ENCODE assay signal across 7 mouse cellular contexts in genomic region chr8:125474876-125475275, GRCm38 (mm10).
DNase-seq lines count a peak whose midpoint lies in the region; ATAC-seq and TF ChIP-seq lines count a peak whose summit lies in the region.

No protein-coding gene starts in this region.

- H3K27me3 ChIP-seq in midbrain, postnatal 0 days (ENCODE audit: insufficient read depth, low read length) = no peaks in the 10 kb centered on the region
- H3K27me3 ChIP-seq in midbrain, embryonic 15.5 days (replicated peaks) = no peaks in the 10 kb centered on the region

- no peak overlapping the region for H3K27ac ChIP-seq in midbrain, postnatal 0 days (ENCODE audit: low read depth, low read length)
- H3K27ac ChIP-seq in midbrain, embryonic 15.5 days = no peak overlapping the region

- WGBS in midbrain, postnatal 0 days = 65% methylated on average over 12 of the region's 12 CpGs
- WGBS in midbrain, embryonic 15.5 days = 64% methylated on average over 12 of the region's 12 CpGs

- no peak overlapping the region for H3K4me3 ChIP-seq in midbrain, postnatal 0 days (ENCODE audit: low read depth, low read length)
- H3K4me3 ChIP-seq in midbrain, embryonic 15.5 days = no peak overlapping the region

- H3K4me2 ChIP-seq in midbrain, postnatal 0 days (ENCODE audit: low read depth, low read length, poor library complexity, severe bottlenecking) = no peak overlapping the region
- no peak overlapping the region for H3K4me2 ChIP-seq in midbrain, embryonic 15.5 days

- H3K9ac ChIP-seq in midbrain, postnatal 0 days (replicated peaks; ENCODE audit: low read length, poor library complexity, severe bottlenecking) = no peak overlapping the region
- H3K9ac ChIP-seq in midbrain, embryonic 15.5 days = no peak overlapping the region

- DNase-seq in midbrain, postnatal 0 days (ENCODE audit: low spot score) = peak; percentile 82
- peak; percentile 74 for DNase-seq in cerebellum, adult 9-11 months
- peak; percentile 79 for DNase-seq in heart, adult 8-10 months (ENCODE audit: low spot score)
- peak; percentile 41 to 66 for DNase-seq in layer of hippocampus, postnatal 14 days (ENCODE audit: low spot score in 2 of 2)
- DNase-seq in testis, postnatal 14 days (ENCODE audit: low spot score) = peak; percentile 31

- no peak for ATAC-seq in midbrain, postnatal 0 days (ENCODE audit: low FRiP score)
- no peak for ATAC-seq in midbrain, embryonic 15.5 days (replicated peaks)
- ATAC-seq in granulocyte monocyte progenitor cell, adult 5-6 weeks (replicated peaks; ENCODE audit: poor library complexity, severe bottlenecking) = no peak

- no peaks in the 10 kb centered on the region for H3K9me3 ChIP-seq in midbrain, postnatal 0 days (ENCODE audit: low read length)
- H3K9me3 ChIP-seq in midbrain, embryonic 15.5 days = no peaks in the 10 kb centered on the region

- H3K4me1 ChIP-seq in midbrain, postnatal 0 days (ENCODE audit: insufficient read depth, low read length) = no peaks in the 10 kb centered on the region
- H3K4me1 ChIP-seq in midbrain, embryonic 15.5 days = peaks cover 7% of the 10 kb centered on the region

- TF ChIP-seq CTCF in midbrain, postnatal 0 days (IDR thresholded peaks at IDR 0.05) = no peak

- H3K36me3 ChIP-seq in midbrain, postnatal 0 days (ENCODE audit: insufficient read depth, low read length) = peaks cover 19% of the 10 kb centered on the region
- H3K36me3 ChIP-seq in midbrain, embryonic 15.5 days (replicated peaks) = peaks cover 4% of the 10 kb centered on the region; the same call in 1 of the 2 replicates

Comparison
In these comparisons a context has a peak if more than half of its experiments do, and no peak if none do; other contexts are left out.
1. DNase-seq: peak in every context shown above with its lines; median percentile 82 in midbrain, postnatal 0 days; 79 in heart, adult 8-10 months; 74 in cerebellum, adult 9-11 months; 54 in layer of hippocampus, postnatal 14 days; 31 in testis, postnatal 14 days.